Mouse (Mus musculus): ENCODE measurements around the gene Ccdc63. TPM values are rescaled to one million over a fixed set of nuclear protein-coding genes. Genes with fewer than 3 reads are reported as not detected.
"Not testable (repeated sequence)": the region's sequence is repeated elsewhere in the genome, so short reads cannot be mapped to it uniquely, and the experiment has no call there.

Gene Ccdc63
- total RNA-seq, 4 experiments from 2014 or later: 0.53 to 1.4 (median 0.68) TPM

DNA sequence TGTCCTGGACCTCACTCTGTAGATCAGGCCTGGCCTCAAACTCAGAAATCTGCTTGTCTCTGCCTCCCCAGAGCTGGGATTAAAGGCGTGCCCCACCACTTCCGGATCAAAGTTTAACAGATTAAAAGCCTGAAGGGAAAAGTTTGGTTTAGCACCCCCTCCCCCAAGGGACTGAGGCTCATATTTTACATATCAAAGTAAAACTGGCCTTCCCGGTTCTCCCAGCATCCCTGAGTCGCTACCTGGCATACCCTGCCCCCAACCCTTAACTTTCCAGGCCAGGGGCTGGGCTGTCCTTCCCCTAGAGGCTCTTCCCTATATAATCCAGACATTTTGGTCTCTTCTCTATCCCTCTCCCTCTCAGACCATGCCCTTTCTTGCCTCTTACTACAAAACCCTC, 8.6 kb upstream of the Ccdc63 start:
- DNase-seq (ENCODE audit: low spot score in 2 of 2): no peak

DNA sequence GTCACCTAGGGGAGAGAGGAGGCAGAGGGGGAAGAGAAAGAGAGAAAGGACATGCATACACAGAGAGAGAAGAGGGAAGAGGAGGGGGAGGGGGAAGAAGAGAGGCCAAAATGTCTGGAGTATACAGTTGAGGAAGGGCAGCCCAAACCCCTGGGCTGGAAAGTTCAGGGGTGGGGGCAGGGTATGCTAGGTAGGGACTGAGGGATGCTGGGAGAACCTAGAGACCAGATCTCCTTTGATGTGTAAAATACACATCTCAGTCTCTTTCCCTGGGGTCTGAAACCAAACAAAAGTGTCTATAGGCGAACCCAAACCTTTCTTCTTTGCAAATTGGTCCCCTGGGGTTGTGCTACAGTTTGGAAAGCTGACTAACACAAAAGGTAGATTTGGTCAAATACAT, 7.5 kb upstream of the Ccdc63 start:
- DNase-seq (ENCODE audit: low spot score in 2 of 2): no peak

DNA sequence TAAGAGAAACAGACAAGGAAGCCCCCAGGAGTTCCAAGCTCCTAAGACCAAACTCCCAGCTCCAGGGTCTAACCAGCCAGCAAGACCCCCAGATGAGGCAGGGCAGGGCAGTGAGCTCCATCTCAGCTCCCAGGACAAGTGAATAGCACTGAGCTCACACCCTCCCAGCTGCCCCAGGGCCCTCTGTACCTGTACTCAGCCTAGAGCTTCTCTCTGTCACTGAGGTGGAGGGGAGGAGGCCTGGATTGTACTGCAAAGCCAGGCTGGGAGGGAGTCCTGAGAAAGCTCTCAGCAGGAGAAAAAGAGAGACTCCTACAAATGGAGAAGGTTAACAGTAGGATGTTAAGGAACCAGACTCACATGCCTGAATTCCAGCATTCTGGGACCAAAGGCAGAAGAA, 6.0 kb upstream of the Ccdc63 start:
- no peak for DNase-seq (ENCODE audit: low spot score in 2 of 2)

DNA sequence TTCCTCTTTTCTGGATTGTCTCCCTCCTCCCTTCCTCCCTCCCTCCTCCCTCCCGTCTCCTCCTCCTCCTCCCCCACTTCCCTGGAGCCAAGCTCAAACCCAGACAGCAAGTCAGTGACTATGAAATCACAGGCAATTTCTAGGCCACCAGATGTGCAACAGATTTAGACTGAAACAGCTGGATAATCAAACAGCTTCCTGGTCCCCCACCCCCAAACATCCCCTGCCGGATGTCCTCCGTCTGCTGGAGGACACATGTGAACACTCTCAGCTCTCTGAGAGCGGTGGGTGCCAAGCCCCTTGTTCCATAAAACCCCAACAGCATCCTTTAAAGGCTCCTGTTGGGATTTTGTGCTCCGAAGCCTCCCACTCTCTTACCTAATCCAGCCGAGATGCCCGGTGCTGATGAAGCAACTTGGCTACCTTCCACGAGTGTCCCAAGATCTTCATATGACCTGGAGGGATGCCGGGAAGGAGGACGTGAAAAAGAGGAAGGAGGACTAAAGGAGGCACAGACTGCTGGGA, 5.5 kb upstream of the Ccdc63 start:
- DNase-seq (ENCODE audit: low spot score in 2 of 2): no peak

DNA sequence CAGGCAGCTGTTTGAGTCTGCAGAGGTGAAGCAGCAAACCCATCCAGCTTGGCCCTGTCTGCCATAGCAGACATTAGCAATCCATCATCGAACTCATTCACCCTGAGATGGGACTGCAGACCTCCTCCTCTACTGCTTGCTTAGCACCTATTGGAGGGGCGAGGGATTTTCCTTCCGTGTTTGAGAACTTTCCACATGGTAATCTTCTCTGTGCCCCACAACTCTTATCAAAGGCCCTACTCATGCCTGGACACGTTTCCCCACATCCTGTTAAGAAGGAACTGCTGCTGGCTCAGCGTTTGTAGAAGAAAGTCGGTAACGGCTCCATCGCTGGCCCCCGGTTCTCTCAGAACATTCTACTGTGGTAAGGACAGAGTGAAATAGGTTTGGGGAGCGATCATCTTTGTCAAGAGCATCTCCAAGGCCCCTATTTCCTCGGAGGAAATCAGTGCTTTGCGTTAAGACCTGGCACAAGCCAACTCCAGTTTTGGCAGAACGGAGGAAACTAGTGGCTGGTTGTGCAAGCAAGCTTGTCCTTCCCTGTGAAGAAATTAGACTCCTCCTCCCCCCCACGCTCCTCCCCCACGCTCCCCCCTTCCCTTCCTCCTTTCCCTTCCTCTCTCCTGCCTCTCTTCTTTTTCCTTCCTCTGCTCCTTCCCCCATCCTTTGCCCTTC, 4.9 kb upstream of the Ccdc63 start:
- DNase-seq (ENCODE audit: low spot score in 2 of 2): no peak

DNA sequence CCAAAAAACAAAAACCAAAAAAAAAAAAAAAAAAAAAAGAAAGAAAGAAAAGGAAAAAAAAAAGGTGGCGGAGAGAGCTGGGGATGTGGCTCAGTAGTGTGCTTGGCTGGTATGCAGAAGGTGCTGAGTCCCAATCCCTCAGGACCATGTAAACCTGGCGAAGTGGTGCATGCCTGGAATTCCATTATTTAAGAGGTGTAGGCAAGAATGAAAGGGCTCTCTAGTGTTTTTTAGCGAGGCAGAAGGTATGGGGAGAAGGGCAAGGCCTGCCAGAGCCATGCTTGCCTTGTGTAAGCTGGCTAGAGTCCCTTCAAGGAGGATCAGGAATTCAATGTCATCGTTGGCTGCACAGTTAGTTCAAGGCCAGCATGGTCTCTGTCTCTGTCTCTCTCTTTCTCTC, 4.2 kb upstream of the Ccdc63 start:
- DNase-seq (ENCODE audit: low spot score in 2 of 2): no peak

DNA sequence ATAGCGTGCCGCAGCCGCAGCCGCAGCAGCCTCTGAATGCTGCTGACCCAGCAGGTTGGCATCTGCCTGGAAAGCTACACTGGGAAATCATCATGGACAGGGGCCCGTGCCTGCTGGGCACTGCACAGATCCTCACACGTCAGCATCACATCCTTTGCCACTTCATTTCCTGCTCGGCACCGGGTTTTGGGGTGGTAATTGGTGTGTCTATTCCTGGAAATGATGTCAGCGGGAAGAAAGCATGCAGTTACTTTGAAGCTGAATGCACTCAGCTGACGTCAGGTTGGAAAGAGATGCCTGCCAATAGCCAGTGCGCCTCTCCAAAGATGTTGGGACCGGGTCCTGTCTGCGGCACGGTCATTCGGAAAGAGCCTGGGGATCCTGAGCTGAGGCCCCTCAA, 2.9 kb upstream of the Ccdc63 start:
- peak in 1 of 2 experiments; percentile 55 for DNase-seq (ENCODE audit: low spot score in 2 of 2)

DNA sequence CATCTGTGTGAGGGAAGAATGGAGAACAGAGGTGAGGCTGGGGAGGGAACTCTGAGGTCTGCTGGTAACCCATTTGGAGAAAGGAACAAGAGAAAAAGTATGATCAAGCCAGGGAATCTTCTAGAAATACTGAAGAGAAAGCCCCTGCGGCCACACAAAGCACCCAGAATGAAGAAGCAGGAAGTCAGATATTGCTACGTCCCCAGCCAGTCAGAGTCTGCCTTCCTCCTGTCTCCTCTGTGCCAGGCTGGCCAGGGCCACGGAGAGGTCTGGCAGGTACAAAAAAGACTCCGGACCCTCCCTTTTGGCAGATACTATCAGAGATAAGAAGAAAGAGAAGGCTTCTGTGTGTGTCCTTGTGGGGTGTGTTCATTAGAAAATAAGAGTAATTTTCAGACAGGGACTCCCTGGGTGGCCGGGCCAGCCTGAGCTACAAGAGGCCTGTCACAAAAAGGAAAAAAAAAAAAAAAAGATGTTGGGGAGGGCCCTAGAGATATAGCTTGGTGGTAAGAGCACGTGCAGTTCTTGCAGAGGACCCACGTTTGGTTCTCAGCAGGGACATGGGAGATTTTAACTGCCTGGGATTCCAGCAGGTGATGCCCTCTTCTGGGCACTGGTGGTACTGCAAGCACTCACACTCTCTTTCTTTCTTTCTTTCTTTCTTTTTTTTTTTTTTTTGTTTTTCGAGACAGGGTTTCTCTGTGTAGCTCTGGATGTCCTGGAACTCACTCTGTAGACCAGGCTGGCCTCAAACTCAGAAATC, 1.8 kb upstream of the Ccdc63 start:
- DNase-seq (ENCODE audit: low spot score in 2 of 2): no peak

DNA sequence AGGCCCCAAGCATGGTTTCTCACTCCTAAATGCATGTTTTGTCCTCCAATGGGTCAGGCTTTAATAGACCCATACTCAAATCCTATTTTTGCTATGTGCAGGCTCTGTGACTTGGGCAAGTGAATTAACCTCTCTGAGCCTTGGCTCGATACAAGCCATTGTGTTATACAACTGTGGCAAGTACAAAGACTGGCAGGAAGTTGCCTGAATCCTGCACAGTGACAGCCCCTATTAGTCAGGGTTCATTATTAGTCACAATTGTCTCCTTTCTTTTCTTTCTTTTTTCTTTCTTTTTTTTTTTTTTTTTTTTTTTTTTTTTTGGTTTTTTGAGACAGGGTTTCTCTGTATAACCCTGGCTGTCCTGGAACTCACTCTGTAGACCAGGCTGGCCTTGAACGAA, 852 bp downstream of the Ccdc63 start:
- not testable (repeated sequence) for DNase-seq (ENCODE audit: low spot score in 2 of 2)

DNA sequence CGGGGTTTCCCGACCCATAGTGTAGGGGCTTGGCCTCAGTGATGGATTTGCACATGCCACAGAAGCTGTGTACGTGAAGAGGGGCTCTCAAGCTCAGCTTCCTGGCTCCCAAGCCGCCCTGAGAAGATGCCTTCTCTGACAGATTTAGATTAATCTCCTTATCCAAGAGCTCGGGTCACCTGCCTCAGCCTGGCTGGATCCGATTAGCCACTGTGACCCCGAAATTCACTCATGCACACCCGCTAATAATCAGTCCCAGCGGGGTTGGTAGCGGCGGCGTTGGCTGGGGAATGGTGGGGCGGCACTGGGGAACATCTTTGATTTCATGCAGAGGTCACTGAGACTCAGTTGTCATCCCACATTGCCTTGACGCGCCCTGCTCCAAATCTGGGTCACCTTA, 1.8 kb downstream of the Ccdc63 start:
- DNase-seq (ENCODE audit: low spot score in 2 of 2): no peak

DNA sequence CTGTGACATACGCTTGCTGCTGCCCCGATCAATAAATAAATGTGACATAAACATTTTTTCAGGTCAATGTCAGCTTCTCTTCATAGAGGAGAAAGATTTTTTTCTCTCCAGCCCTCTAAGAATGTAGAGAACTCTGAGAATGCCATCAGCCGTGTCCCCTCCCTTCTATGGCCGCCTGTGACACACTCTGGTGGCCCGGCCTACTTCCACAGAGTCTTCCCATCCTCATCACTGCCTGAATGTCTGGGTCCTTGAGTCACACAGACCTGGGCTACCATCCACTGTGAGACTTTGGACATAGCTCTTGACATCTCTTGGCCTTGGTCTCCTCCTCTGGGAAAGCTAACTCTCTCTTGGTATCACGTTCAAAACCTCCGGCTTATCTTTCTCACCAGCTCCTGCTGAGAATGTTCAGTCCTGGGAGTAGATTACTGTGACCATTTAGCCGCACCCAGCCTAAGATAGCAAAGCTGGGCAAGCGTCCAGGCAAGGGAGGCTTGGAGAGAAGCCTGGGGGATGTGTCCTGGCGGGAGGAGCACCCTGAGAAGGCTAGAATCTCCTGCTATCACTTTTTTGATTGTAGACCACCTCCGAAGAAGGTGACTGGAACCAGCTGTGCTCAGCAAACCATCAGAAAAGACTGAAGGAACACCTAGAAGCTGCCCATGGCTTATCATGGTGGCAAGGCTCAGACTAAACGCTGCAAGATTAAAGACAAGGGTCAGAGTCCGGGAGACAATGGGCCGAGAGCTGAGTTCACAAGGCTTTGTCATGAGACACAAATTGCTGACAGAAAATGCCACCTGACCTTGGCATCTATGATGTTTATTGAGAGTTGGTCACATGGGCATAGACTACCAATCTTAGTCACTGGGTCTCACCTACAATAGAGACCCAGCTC, 3.9 kb downstream of the Ccdc63 start:
- no peak for DNase-seq (ENCODE audit: low spot score in 2 of 2)

DNA sequence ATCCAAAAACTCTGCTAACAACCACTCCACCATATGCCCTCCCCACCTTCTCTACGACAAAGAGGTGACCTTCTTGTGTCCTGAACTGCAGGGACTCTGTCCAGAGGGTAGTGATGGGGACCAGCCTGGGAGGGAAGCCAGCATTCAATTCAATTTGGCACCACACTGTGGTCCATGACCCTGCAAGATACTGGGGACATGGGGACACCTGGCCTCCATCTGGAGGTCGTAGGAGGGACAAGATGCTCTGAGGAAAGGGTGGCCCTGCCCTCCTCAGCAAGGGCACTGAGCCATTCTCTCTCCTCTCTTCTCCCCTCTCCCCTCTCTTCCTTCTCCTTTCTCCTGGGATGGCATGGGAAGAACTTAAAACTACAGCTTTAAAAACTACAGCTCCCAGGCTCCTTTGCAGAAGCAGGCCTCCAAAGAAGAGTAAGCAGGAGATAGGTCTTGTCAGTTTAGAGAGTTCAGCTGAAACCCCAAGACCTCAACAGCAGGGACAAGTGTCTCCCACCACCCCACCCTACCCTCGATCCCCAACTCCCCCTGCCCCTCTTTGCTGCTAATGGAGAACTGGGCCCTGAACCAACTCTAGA, 5.2 kb downstream of the Ccdc63 start:
- no peak for DNase-seq (ENCODE audit: low spot score in 2 of 2)

DNA sequence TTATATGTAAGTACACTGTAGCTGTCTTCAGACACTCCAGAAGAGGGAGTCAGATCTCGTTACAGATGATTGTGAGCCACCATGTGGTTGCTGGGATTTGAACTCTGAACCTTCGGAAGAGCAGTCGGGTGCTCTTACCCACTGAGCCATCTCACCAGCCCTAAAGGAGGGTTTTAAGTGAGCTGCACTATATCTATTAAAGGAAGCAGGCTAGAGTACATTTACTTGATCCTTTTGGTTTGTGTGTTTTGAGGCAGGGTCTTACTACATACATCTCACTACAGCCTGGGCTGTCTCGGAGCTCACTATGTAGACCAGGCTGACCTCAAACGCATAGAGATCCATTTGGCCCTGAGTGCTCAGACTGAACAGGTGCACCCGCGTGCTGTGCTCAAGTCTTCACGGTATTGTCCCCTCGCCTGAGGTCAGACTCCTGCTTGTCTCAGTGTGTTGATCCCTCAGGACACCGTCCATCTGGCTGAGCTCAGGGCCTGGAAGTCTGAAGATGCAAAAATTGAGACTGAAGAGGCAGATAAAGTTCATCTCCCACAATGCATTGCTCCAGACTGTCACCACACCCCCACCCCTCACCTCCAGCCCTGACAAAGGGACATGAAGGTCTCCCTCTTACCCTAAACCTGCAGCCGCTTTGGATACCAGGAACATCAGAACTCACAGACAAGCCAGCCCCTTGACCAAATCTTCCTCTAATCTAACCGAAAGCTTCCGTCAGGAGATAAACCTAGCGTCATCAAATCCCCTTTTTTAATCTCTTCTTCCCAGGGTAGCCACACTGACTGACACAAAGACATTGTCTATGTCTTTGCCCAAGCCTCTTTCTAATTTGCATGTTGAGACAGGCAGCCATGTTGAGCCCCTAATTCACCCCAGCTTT, 6.0 kb downstream of the Ccdc63 start:
- no peak for DNase-seq (ENCODE audit: low spot score in 2 of 2)

DNA sequence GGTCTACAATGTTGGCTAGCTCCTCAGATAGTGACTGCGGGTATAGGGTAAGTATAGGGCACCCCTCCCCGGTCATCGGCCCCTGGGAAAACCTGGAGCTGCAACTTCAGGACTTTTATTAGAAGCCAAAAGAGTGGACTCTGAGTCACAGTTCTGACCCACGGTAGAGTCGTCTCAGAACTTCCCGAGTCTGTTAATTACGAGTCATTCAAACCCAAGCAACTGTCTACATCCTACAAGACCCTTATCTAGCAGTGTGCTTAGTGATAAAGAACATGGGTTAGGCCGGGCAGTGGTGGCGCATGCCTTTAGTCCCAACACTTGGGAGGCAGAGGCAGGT, 7.6 kb downstream of the Ccdc63 start:
- DNase-seq (ENCODE audit: low spot score in 2 of 2): no peak

DNA sequence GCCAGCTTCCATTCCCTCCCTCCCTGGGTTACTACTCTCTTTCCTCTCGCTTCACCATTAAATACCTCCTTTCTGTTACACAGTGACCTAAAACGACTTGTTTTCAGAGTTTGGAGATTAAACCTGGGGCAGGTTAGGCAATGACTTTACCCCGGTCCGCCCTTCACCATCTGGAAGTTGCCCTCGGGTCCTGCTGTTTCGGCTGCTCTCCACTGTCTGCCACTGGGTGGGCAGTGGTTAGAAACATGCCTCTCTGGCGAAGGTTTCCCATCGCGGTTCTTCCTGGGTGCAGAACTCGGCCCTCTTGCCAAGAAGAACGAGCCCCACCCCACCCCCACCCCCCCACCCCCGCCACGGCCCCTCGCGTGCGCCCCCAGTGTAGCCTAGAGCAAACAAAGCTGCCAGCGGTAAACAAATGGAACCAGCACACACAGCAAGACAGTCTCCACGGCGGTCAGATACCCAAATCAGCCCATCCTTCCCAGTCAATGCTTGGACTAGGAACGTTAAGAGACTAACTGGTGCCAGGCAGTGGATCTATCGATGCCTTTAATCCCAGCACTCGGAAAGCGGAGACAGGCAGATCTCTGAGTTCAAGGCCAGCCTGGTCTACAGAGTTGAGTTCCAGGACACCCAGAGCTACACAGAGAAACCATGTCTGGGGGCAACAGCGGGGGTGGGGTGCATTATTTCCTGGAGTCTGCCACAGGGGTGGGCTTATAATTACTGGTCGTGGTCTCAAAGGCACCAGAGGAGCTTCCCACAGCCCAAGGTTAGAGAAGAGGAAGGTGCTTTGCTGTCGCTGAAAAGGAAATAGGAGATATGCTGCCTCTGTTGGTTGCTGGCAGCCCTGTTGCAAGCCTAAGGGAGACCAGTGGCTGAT, 8.2 kb downstream of the Ccdc63 start:
- no peak for DNase-seq (ENCODE audit: low spot score in 2 of 2)

DNA sequence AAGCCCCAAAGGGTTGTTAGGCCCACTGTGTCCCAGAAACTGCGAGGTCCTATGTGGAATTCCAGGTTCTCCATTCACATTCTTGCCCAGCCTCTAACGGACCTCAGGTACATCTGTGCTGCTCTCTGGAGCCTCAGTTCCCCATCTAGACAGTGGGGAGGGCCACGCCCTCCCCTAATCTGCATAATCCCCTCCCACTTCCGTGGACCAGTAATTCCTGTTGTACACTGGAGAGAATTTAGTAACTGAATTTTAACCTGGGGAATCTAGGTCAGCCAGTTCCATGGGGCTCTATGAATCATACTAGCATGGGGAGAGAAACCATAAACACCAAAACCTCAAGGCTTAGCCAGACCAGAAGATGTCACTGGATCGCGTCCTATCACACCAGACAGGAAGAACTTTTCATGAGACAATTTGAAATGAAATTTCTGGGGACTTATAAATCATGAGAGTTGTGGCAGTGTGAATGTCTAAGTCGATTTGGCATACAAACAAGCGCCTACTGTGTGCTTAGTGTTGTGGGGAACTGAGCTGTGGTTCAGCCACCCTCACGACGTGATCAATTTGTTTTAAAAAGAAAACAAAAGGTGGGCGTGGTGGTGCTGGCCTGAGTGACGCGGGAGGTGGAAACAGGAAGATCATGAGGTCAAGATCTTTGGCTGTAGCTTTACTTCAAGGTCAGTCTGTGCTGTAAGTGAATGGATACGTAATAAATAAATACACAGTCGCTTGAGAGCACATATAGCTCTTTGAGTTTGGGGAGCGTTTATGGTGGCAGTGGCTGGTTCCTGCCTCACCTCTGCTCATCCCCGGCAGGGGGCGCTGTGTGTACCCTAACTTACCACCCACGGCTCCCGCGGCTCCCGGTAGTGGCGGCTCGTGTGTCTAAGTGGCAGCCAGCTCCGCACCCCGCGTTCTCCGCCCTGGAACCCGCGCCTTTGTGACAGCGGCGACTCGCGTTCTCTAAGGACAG, 9.3 kb downstream of the Ccdc63 start:
- DNase-seq (ENCODE audit: low spot score in 2 of 2): peak; percentile 72 to 74

DNA sequence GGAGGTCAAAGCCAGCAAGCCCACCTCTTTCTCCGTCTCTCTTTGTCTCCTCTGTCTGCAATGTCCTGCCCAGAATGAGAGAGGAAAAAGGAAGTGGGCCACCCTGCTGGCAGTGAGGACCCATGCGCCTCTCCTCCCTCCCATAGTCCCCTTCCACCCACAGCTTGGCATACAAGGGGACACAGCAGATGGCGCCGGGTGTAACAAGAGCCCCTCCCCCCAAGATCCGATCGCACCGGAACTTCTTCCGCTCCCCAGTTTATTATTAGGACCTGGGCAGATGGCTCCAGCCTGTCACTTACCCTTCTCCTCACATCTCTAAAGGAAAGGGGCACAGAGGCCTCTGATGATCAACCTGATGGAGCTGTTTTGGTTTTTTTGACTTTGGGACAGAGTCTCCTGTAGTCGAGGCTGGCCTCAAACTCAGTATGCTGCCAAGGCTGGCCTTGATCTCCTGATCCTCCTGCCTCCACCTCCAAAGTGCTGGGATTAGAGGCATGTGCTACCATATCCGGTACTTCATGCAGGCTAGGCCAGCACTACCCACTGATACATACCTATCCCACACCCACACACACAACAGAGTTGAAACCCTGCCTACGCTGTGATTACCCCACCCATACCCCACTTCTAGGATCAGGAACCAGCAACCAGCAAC, 10.2 kb downstream of the Ccdc63 start:
- DNase-seq (ENCODE audit: low spot score in 2 of 2): no peak
